Comparison of ENCODE assay signal across 23 mouse cellular contexts in the genomic region with DNA sequence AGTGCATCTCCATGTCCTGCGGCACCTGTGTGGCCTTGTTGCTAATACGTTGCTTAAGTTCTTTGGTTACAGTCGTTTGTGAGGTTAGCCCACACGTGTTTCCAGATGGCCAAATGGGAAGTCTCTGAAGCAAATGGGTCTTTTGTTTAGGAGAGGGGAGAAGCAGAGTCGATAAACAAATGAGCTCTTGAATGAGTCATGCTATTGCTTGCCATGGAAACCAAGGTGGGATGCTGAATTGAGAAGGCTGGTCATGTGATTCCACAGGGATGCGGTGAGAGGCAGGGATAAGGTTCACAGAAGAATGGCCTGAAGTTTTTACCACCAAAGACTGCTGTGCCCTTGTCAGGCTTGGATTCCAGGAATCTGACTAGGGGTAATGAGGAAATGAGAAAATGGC.
DNase-seq lines count a peak whose midpoint lies in the region; ATAC-seq and TF ChIP-seq lines count a peak whose summit lies in the region.
"Had no signal": no experiment of that assay in that cellular context is flagged by ENCODE, and none has a peak within 500 bp of the region (broad histone marks: within the 10 kb centered on the region; RNA-seq: fewer than 3 reads in every experiment).

No protein-coding gene starts in this region.

- H3K27ac ChIP-seq in forebrain, embryonic 14.5 days (ENCODE audit: low read depth, low read length), result no peak overlapping the region
- H3K27ac ChIP-seq in forebrain, embryonic 10.5 days, result no peak overlapping the region
- no peak overlapping the region for H3K27ac ChIP-seq in embryonic facial prominence, embryonic 14.5 days (replicated peaks; ENCODE audit: low read depth, low read length)
- H3K27ac ChIP-seq in kidney, embryonic 14.5 days (ENCODE audit: low read depth, low read length), result no peak overlapping the region
- H3K27ac ChIP-seq: embryonic facial prominence, embryonic 12.5 days; embryonic facial prominence, embryonic 15.5 days; forebrain, embryonic 12.5 days had no signal

- H3K27me3 ChIP-seq in forebrain, embryonic 14.5 days (replicated peaks; ENCODE audit: control insufficient read depth, insufficient read depth, low read length), result no peaks in the 10 kb centered on the region
- no peaks in the 10 kb centered on the region for H3K27me3 ChIP-seq in forebrain, embryonic 10.5 days (ENCODE audit: poor library complexity, severe bottlenecking)
- H3K27me3 ChIP-seq in embryonic facial prominence, embryonic 14.5 days (replicated peaks; ENCODE audit: control insufficient read depth, insufficient read depth, low read length), result no peaks in the 10 kb centered on the region
- H3K27me3 ChIP-seq in kidney, embryonic 14.5 days (ENCODE audit: control insufficient read depth, insufficient read depth, low read length), result no peaks in the 10 kb centered on the region
- H3K27me3 ChIP-seq: embryonic facial prominence, embryonic 12.5 days; embryonic facial prominence, embryonic 15.5 days; forebrain, embryonic 12.5 days; Patski had no signal

- H3K36me3 ChIP-seq in forebrain, embryonic 14.5 days (ENCODE audit: control insufficient read depth, insufficient read depth, low read length), result no peaks in the 10 kb centered on the region
- no peaks in the 10 kb centered on the region for H3K36me3 ChIP-seq in forebrain, embryonic 10.5 days (replicated peaks)
- no peaks in the 10 kb centered on the region for H3K36me3 ChIP-seq in embryonic facial prominence, embryonic 14.5 days (ENCODE audit: control insufficient read depth, insufficient read depth, low read length)
- no peaks in the 10 kb centered on the region for H3K36me3 ChIP-seq in kidney, embryonic 14.5 days (ENCODE audit: control insufficient read depth, insufficient read depth, low read length)
- H3K36me3 ChIP-seq: embryonic facial prominence, embryonic 12.5 days; embryonic facial prominence, embryonic 15.5 days; forebrain, embryonic 12.5 days had no signal

- no peak overlapping the region for H3K4me2 ChIP-seq in forebrain, embryonic 14.5 days (ENCODE audit: low read length)
- no peak overlapping the region for H3K4me2 ChIP-seq in embryonic facial prominence, embryonic 14.5 days (ENCODE audit: low read depth, low read length)
- H3K4me2 ChIP-seq in kidney, embryonic 14.5 days (replicated peaks; ENCODE audit: low read depth, low read length), result no peak overlapping the region
- H3K4me2 ChIP-seq: embryonic facial prominence, embryonic 12.5 days; embryonic facial prominence, embryonic 15.5 days; forebrain, embryonic 12.5 days had no signal

- TF ChIP-seq CTCF in brain, embryonic 14.5 days (IDR thresholded peaks at IDR 0.05; ENCODE audit: borderline replicate concordance, extremely low read depth, insufficient read depth, insufficient read length), result no peak

- no peak overlapping the region for H3K4me3 ChIP-seq in forebrain, embryonic 14.5 days (ENCODE audit: low read depth, low read length)
- no peak overlapping the region for H3K4me3 ChIP-seq in forebrain, embryonic 10.5 days
- no peak overlapping the region for H3K4me3 ChIP-seq in embryonic facial prominence, embryonic 14.5 days (ENCODE audit: low read depth, low read length)
- no peak overlapping the region for H3K4me3 ChIP-seq in kidney, embryonic 14.5 days (ENCODE audit: low read length)
- H3K4me3 ChIP-seq: embryonic facial prominence, embryonic 12.5 days; embryonic facial prominence, embryonic 15.5 days; erythroblast, embryonic 14.5 days; forebrain, embryonic 12.5 days had no signal

- no peak overlapping the region for H3K9ac ChIP-seq in forebrain, embryonic 14.5 days (ENCODE audit: low read length)
- no peak overlapping the region for H3K9ac ChIP-seq in embryonic facial prominence, embryonic 14.5 days (ENCODE audit: low read depth, low read length)
- no peak overlapping the region for H3K9ac ChIP-seq in kidney, embryonic 14.5 days (ENCODE audit: low read depth, low read length)
- H3K9ac ChIP-seq: embryonic facial prominence, embryonic 12.5 days; embryonic facial prominence, embryonic 15.5 days; forebrain, embryonic 12.5 days had no signal

- DNase-seq in forebrain, embryonic 14.5 days (ENCODE audit: low spot score), result peak; percentile 52
- no peak for DNase-seq in forebrain, embryonic 10.5 days (ENCODE audit: extremely low spot score, low spot score)
- peak; percentile 65 for DNase-seq in brain, embryonic 14.5 days (ENCODE audit: low read depth)
- DNase-seq in embryonic facial prominence, embryonic 14.5 days (ENCODE audit: low spot score), result peak; percentile 9
- DNase-seq in layer of hippocampus, postnatal 14 days (ENCODE audit: low spot score in 2 of 2), result no peak
- DNase-seq: adrenal gland, adult 8-10 months; adrenal gland, postnatal 14 days; adrenal gland, postnatal 36 days; cerebellum, adult 11 months; cerebellum, adult 18-20 months; cerebellum, adult 8-10 months; cerebellum, adult 9-11 months; cerebellum, postnatal 14 days; cerebellum, postnatal 36 days; embryo, embryonic 11 days had no signal

- 0 out of 2 replicates have a peak, but pooled peaks cover 6% of the 10 kb centered on the region for H3K4me1 ChIP-seq in forebrain, embryonic 14.5 days (ENCODE audit: control insufficient read depth, insufficient read depth, low read length)
- peaks cover 9% of the 10 kb centered on the region for H3K4me1 ChIP-seq in forebrain, embryonic 10.5 days
- H3K4me1 ChIP-seq in embryonic facial prominence, embryonic 14.5 days (ENCODE audit: control insufficient read depth, insufficient read depth, low read length), result peaks cover 7% of the 10 kb centered on the region; the same call in 1 of the 2 replicates
- H3K4me1 ChIP-seq in kidney, embryonic 14.5 days (ENCODE audit: control insufficient read depth, insufficient read depth, low read length), result no peaks in the 10 kb centered on the region
- H3K4me1 ChIP-seq: embryonic facial prominence, embryonic 15.5 days had no signal

- no peak for ATAC-seq in forebrain, embryonic 14.5 days
- peak; percentile 22; the same call in 1 of the 2 replicates for ATAC-seq in embryonic facial prominence, embryonic 14.5 days (ENCODE audit: low read depth)
- no peak for ATAC-seq in kidney, embryonic 14.5 days (ENCODE audit: low FRiP score, low TSS enrichment)
- ATAC-seq: activated CD4-positive, CD25-positive, alpha-beta regulatory T cell, adult 4 months; forebrain, embryonic 16.5 days; Patski had no signal

- TF ChIP-seq POLR2A in brain, embryonic 14.5 days (IDR thresholded peaks at IDR 0.05; ENCODE audit: borderline replicate concordance, extremely low read depth, insufficient read depth, insufficient read length, poor library complexity, severe bottlenecking), result no peak

- WGBS in forebrain, embryonic 14.5 days, result 13% methylated on average over 6 of the region's 6 CpGs
- 61% methylated on average over 6 of the region's 6 CpGs for WGBS in forebrain, embryonic 10.5 days
- WGBS in embryonic facial prominence, embryonic 14.5 days, result 46% methylated on average over 6 of the region's 6 CpGs
- WGBS in kidney, embryonic 14.5 days, result 39% methylated on average over 6 of the region's 6 CpGs

- no peaks in the 10 kb centered on the region for H3K9me3 ChIP-seq in forebrain, embryonic 14.5 days (replicated peaks; ENCODE audit: control insufficient read depth, low read length)
- no peaks in the 10 kb centered on the region for H3K9me3 ChIP-seq in forebrain, embryonic 10.5 days
- no peaks in the 10 kb centered on the region for H3K9me3 ChIP-seq in embryonic facial prominence, embryonic 14.5 days (ENCODE audit: control insufficient read depth, low read length)
- H3K9me3 ChIP-seq in kidney, embryonic 14.5 days (ENCODE audit: control insufficient read depth, low read length), result no peaks in the 10 kb centered on the region
- H3K9me3 ChIP-seq: embryonic facial prominence, embryonic 12.5 days; embryonic facial prominence, embryonic 15.5 days; forebrain, embryonic 12.5 days had no signal

Comparison
In these comparisons a context has a peak if more than half of its experiments do, and no peak if none do; other contexts are left out.
1. DNase-seq: peak in forebrain, embryonic 14.5 days (single experiment), brain, embryonic 14.5 days (single experiment) and embryonic facial prominence, embryonic 14.5 days (single experiment); none in forebrain, embryonic 10.5 days (single experiment) and layer of hippocampus, postnatal 14 days (0 of 2).